Mouse (Mus musculus) embryonic facial prominence, embryonic 11.5 days (tissue): Measurements from ENCODE around the gene Olfr509. TPM values are rescaled to one million over a fixed set of nuclear protein-coding genes. Genes with fewer than 3 reads are reported as not detected.
"Not testable (repeated sequence)": the region's sequence is repeated elsewhere in the genome, so short reads cannot be mapped to it uniquely, and the experiment has no call there.

Experiments used
- ATAC-seq: fragments of 200-750 bp; cut with Nextera tagmentation; replicated peaks from 2 replicates; pipeline ENCODE4 v1.8.0; 2017; ENCODE audit warnings: low read depth; ENCODE audit not compliant: insufficient number of reproducible peaks, low FRiP score, low TSS enrichment
- DNase-seq: peaks from one replicate; pipeline ENCODE4 v3.0.0-alpha.2; 2015; ENCODE audit warnings: low spot score
- H3K27ac ChIP-seq: fragments of 300-500 bp; sonication (generic); replicated peaks from 2 replicates; pipeline ENCODE4 v1.5.1; 2014; ENCODE audit warnings: mild to moderate bottlenecking, low read depth, low read length, control low read depth
- H3K27me3 ChIP-seq: fragments of 300-500 bp; sonication (generic); 2 replicates; pipeline ENCODE4 v1.6.1; 2014; ENCODE audit warnings: mild to moderate bottlenecking, low read length, moderate library complexity, mixed read lengths; ENCODE audit not compliant: control insufficient read depth, insufficient read depth
- H3K36me3 ChIP-seq: fragments of 300-500 bp; sonication (generic); replicated peaks from 2 replicates; pipeline ENCODE4 v1.6.1; 2014; ENCODE audit warnings: low read depth, mild to moderate bottlenecking, low read length, moderate library complexity, mixed read lengths; ENCODE audit not compliant: control insufficient read depth, insufficient read depth
- H3K4me1 ChIP-seq: fragments of 300-500 bp; sonication (generic); 2 replicates; pipeline ENCODE4 v1.6.1; 2014; ENCODE audit warnings: low read length, mixed read lengths; ENCODE audit not compliant: control insufficient read depth, insufficient read depth
- H3K4me2 ChIP-seq: fragments of 300-500 bp; sonication (generic); 2 replicates; pipeline ENCODE4 v1.6.1; 2014; ENCODE audit warnings: low read depth, mild to moderate bottlenecking, control low read depth, low read length, moderate library complexity
- H3K4me3 ChIP-seq: fragments of 300-500 bp; sonication (generic); 2 replicates; pipeline ENCODE4 v1.5.1; 2014; ENCODE audit warnings: low read depth, low read length, control low read depth
- H3K9ac ChIP-seq: fragments of 300-500 bp; sonication (generic); replicated peaks from 2 replicates; pipeline ENCODE4 v1.6.1; 2014; ENCODE audit warnings: mild to moderate bottlenecking, control low read depth, low read length
- H3K9me3 ChIP-seq: fragments of 300-500 bp; sonication (generic); replicated peaks from 2 replicates; pipeline ENCODE4 v1.6.1; 2016; ENCODE audit warnings: mild to moderate bottlenecking, low read length, inconsistent platforms, mixed read lengths; ENCODE audit not compliant: control insufficient read depth
- WGBS: fragments of 180-500 bp; shearing (Covaris S2); extraction: QIAGEN DNeasy Blood & Tissue Kit; methylation state at CpG from one replicate; pipeline ENCODE4 v1.1.7; 2014; 5-methylcytosine and 5-hydroxymethylcytosine counted together
- polyA plus RNA-seq: library from polyadenylated mRNA; unstranded; fragments of >200 nt; fragmentation: Nextera tagmentation; extraction: Ambion mirVana; gene quantifications from 2 replicates; pipeline ENCODE4 v1.2.1, GENCODE M21; 2014

Olfr509 gene
- polyA plus RNA-seq, 1 experiment from 2014 or later = not detected

DNA sequence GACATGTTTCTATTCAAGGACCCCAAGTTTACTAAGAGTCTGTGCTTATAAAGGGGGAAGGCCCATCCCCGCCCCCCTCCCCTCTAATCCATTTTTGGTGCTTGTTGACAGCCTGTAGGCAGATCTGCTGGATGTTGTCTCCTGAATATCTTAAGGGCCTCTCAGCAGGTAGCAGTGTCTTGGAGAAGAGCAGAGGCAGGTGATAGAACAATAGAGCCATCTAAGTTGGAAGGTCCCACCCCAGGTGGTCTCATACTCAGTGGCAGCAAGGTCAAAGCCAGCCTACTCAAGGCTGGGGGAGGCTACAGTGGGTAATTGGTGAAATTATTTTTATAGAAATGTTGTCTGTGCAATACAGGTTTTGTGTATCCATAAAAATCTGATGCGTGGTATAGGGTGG, 37.6 kb downstream of the Olfr509 start:
- ATAC-seq = no peak
- 77% methylated on average over 2 of the region's 2 CpGs for WGBS

DNA sequence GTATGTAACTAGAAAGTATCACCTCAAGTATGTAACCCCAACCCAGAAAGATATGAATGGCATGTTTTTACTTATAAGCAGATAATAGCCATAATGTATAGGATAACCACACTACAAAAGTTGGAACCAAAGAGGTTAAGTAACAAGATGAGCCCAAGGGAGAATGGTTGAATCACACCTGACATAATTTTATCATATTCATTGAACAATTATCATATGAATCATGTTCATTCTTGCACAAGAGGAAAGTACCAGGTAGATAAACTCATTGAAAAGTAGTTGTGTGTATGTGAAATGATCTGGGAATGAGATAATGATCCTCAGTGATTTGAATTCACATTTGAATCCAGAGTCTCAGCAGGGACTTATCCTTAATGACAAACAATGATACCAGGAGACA, 41.2 kb downstream of the Olfr509 start, which contains the start of gene Olfr506:
TSS of gene Olfr506 (plus strand) at position 301 of the 400 bp plus-strand sequence.
- H3K9me3 ChIP-seq = no peaks in the 10 kb centered on the region
- no peaks in the 10 kb centered on the region for H3K4me1 ChIP-seq
- DNase-seq = no peak

More for the DNA sequence above, 37.6 kb downstream of the Olfr509 start:
- Histone ChIP-seq H3K4me3 (no peak overlapping the region), H3K4me1 (no peaks in the 10 kb centered on the region), H3K9me3 (no peaks in the 10 kb centered on the region), H3K4me2 (no peak overlapping the region), H3K36me3 (no peaks in the 10 kb centered on the region), H3K9ac (no peak overlapping the region), H3K27me3 (no peaks in the 10 kb centered on the region), H3K27ac (no peak overlapping the region)
- DNase-seq = no peak

DNA sequence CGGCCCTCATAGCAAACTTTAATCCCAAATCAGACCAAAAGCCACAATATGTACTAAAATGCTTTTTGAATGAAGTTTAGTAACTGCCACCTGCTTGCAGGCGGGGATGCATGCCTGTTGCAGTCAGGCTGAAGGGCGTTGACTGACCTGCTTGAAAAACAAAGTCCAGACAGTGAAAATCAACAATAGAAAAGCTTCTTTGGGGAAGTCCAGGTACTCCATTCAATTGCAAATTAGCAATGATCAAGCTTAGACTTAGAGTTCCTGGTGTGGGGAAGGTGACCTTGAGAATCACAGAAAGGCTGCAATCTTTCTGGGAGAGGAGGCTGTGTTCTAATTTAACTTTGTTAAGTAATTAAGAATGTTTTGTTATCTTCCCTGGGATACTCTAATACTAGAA, 49.8 kb downstream of the Olfr509 start:
- not testable (repeated sequence) for H3K9ac ChIP-seq, H3K9me3 ChIP-seq
- WGBS = 75% methylated on average over 3 of the region's 3 CpGs

More for the DNA sequence above, 41.2 kb downstream of the Olfr509 start, which contains the start of gene Olfr506:
- no peak for ATAC-seq
- no peaks in the 10 kb centered on the region for H3K36me3 ChIP-seq
- no peaks in the 10 kb centered on the region for H3K27me3 ChIP-seq
- H3K9ac ChIP-seq = no peak within 1 kb of the TSS
- H3K4me2 ChIP-seq = no peak within 1 kb of the TSS
- no peak within 1 kb of the TSS for H3K4me3 ChIP-seq
- H3K27ac ChIP-seq = no peak within 1 kb of the TSS

More for the DNA sequence above, 49.8 kb downstream of the Olfr509 start:
- H3K4me3 ChIP-seq, DNase-seq, ATAC-seq, H3K36me3 ChIP-seq, H3K27ac ChIP-seq, H3K27me3 ChIP-seq, H3K4me2 ChIP-seq, H3K4me1 ChIP-seq: not testable (repeated sequence)

Other genes with a start within 250 kb of the Olfr509 start
- gene Olfr497, start 231.5 kb downstream of the Olfr509 start, polyA plus RNA-seq = not detected in 2 replicates
- gene Olfr498, start 186.6 kb downstream of the Olfr509 start, polyA plus RNA-seq = not detected in 2 replicates
- not detected in 2 replicates for gene Olfr502, start 126.8 kb downstream of the Olfr509 start, polyA plus RNA-seq
- not detected in 2 replicates for gene Olfr503, start 107.4 kb downstream of the Olfr509 start, polyA plus RNA-seq
- not detected in 2 replicates for gene Olfr504, start 86.1 kb downstream of the Olfr509 start, polyA plus RNA-seq
- gene Olfr506, start 41.1 kb downstream of the Olfr509 start, polyA plus RNA-seq = not detected in 2 replicates
- gene Olfr507, start 30.1 kb downstream of the Olfr509 start, polyA plus RNA-seq = not detected in 2 replicates
- gene Olfr508, start 21.9 kb downstream of the Olfr509 start, polyA plus RNA-seq = not detected in 2 replicates
- gene Olfr510, start 14.5 kb upstream of the Olfr509 start, polyA plus RNA-seq = not detected in 2 replicates
- gene Olfr512, start 61.4 kb upstream of the Olfr509 start, polyA plus RNA-seq = not detected in 2 replicates
- not detected in 2 replicates for gene Olfr513, start 99.1 kb upstream of the Olfr509 start, polyA plus RNA-seq
- gene Olfr514, start 174.1 kb upstream of the Olfr509 start, polyA plus RNA-seq = not detected in 2 replicates
- not detected in 2 replicates for gene Olfr516, start 198.6 kb upstream of the Olfr509 start, polyA plus RNA-seq
- gene Olfr517, start 220.5 kb upstream of the Olfr509 start, polyA plus RNA-seq = not detected in 2 replicates
- gene Olfr518, start 233.1 kb upstream of the Olfr509 start, polyA plus RNA-seq = not detected in 2 replicates
- gene Olfr519, start 242.5 kb upstream of the Olfr509 start, polyA plus RNA-seq = not detected in 2 replicates